Mouse (Mus musculus): ENCODE measurements around the gene Cox7b. TPM values are rescaled to one million over a fixed set of nuclear protein-coding genes. Genes with fewer than 3 reads are reported as not detected.

The Cox7b gene
- total RNA-seq, 2 experiments from 2014 or later, result 319 to 333 TPM

DNA sequence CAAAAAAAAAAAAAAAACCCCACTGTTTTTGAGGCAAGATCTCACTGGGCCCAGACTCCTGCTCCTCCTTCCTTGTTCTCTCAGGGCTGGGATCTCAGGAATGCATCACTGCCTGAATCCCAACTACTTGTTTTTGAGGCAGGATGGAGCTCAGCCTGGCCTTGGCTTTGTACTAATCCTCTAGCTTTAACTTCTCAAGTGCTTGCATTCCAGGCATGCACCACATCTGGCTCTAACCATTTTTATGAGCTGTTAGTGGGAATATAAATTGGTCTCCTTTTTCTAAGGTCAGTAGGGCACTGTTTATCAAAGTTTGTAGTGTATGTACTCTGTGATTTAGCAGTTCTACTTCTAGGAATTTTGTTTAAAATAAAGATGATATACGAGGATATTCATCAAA, 32.7 kb downstream of the Cox7b start:
- intact Hi-C loops (cut with DNase I), result no loop called here
- DNase-seq (ENCODE audit: low spot score in 2 of 2), result no peak

Other genes starting within 250 kb of the Cox7b start
- 100 to 1,000 TPM; 145 to 196 TPM for gene Atrx, start 86.3 kb upstream of the Cox7b start, total RNA-seq (2021)
- 10 to 100 TPM; 13.0 to 14.6 TPM for gene Magt1, start 3.8 kb upstream of the Cox7b start, total RNA-seq (2021)
- gene Atp7a, start 11.6 kb downstream of the Cox7b start, total RNA-seq (2021), result 1 to 10 TPM; 6.1 to 7.8 TPM
- 1 to 10 TPM; 1.2 to 1.3 TPM for gene Tlr13, start 127.5 kb downstream of the Cox7b start, total RNA-seq (2021)
- gene Pgk1, start 171.4 kb downstream of the Cox7b start, total RNA-seq (2021), result 100 to 1,000 TPM; 430 to 470 TPM
- 10 to 100 TPM; 21.9 to 22.3 TPM for gene Taf9b, start 205.5 kb downstream of the Cox7b start, total RNA-seq (2021)
- not detected for gene Fnd3c2, start 239.7 kb downstream of the Cox7b start, total RNA-seq (2021)

Data from left cerebral cortex, postnatal 36 days (tissue).